24 mouse cellular contexts compared by ENCODE assay signal in genomic region chr11:107457282-107457681, GRCm38 (mm10).
"Had no signal": no experiment of that assay in that cellular context is flagged by ENCODE, and none has a peak within 500 bp of the region (broad histone marks: within the 10 kb centered on the region; RNA-seq: fewer than 3 reads in every experiment).

No protein-coding gene starts in this region.

- H3K27me3 ChIP-seq: heart, embryonic 13.5 days; heart, embryonic 15.5 days; hindbrain, embryonic 13.5 days; hindbrain, embryonic 15.5 days; intestine, embryonic 15.5 days; limb, embryonic 13.5 days; limb, embryonic 15.5 days; liver, embryonic 13.5 days had no signal

- H3K4me2 ChIP-seq: heart, embryonic 11.5 days; heart, embryonic 13.5 days; heart, embryonic 15.5 days; hindbrain, embryonic 13.5 days; hindbrain, embryonic 15.5 days; intestine, embryonic 15.5 days; limb, embryonic 13.5 days; limb, embryonic 15.5 days; liver, embryonic 13.5 days had no signal

- H3K27ac ChIP-seq: heart, adult 2 months; heart, embryonic 13.5 days; heart, embryonic 15.5 days; hindbrain, embryonic 13.5 days; hindbrain, embryonic 15.5 days; intestine, embryonic 15.5 days; layer of hippocampus, adult 2 months; left cerebral cortex, adult 2 months; limb, embryonic 13.5 days; limb, embryonic 15.5 days had no signal

- H3K4me3 ChIP-seq: heart, adult 2 months; heart, embryonic 13.5 days; heart, embryonic 15.5 days; hindbrain, embryonic 13.5 days; hindbrain, embryonic 15.5 days; intestine, embryonic 15.5 days; layer of hippocampus, adult 2 months; left cerebral cortex, adult 2 months; limb, embryonic 13.5 days; limb, embryonic 15.5 days; liver, embryonic 13.5 days had no signal

- H3K36me3 ChIP-seq: heart, embryonic 15.5 days; intestine, embryonic 15.5 days had no signal

- DNase-seq: forebrain, postnatal 0 days; gastrocnemius, postnatal 10 days; gastrocnemius, postnatal 25 days; heart, adult 11 months; heart, adult 2 months; heart, postnatal 14 days; heart, postnatal 36 days; kidney, adult 18-20 months; kidney, adult 8-10 months; kidney, postnatal 10 days; kidney, postnatal 25 days; kidney, postnatal 4 days; liver, embryonic 13.5 days had no signal

- H3K9ac ChIP-seq: forebrain, postnatal 0 days; heart, embryonic 13.5 days; heart, embryonic 15.5 days; hindbrain, embryonic 13.5 days; hindbrain, embryonic 15.5 days; intestine, embryonic 15.5 days; limb, embryonic 13.5 days; limb, embryonic 15.5 days; liver, embryonic 13.5 days had no signal

- H3K9me3 ChIP-seq: heart, embryonic 13.5 days; heart, embryonic 15.5 days; hindbrain, embryonic 15.5 days; intestine, embryonic 15.5 days; limb, embryonic 13.5 days; limb, embryonic 15.5 days; liver, embryonic 13.5 days had no signal

- ATAC-seq: forebrain, postnatal 0 days; inflammation-experienced regulatory T-cells, adult 6 months; intestine, embryonic 15.5 days had no signal
